Mouse (Mus musculus) bone marrow, adult 2 months (tissue): ENCODE measurements around the gene Tfap4.

Experiments
- CTCF ChIP-seq: fragments of 200-500 bp; IDR thresholded peaks from 2 replicates; pipeline ENCODE4 v1.5.1; 2011; ENCODE audit warnings: low read length, control low read depth; ENCODE audit not compliant: control insufficient read depth, insufficient read depth
- POLR2A ChIP-seq: fragments of 200-500 bp; IDR thresholded peaks from 2 replicates; pipeline ENCODE4 v1.6.1; 2011; ENCODE audit warnings: low read depth, mild to moderate bottlenecking, control low read depth, low read length, borderline replicate concordance; ENCODE audit not compliant: control insufficient read depth

DNA sequence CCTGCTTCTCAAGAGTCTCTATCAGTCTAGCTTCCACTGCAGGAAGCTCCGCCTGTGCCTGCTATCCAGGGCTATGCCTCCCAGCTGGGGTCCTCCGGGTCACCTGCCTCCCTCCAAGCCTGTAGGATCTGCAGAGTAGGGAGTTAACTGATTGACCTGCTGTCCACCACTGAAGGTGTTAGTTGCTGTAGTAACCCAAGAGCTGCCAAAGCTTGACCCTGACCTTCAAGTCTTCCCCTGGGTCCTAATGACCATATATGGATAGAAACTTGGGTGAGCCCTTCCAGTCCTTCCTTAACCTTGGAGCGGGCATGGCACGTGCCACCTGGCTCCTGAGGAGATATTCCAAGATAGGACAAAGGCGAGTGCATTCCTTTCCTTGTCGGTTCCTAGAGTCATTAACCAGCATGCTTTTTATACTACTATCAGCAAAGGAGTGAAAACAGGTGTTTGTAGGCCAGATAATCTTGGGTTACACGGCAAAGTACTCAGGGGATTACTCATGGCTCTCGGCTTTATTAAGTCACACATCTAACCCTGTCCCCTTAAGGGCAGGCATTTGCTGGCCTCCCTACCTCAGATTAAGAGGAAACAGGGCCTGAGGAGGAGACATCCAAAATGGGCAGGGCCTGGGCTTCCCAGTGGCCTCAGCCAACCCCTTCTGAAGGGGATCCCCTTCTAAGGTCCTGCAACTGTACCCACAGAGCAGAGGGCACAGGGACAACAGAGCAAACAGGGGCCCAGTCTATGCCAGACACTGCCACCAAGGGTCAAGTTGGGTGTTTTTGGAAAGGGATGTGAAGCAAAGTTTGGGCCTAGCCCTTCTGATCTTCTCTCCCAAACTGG is 61.7 kb downstream of the Tfap4 start:
- TF ChIP-seq CTCF = no peak
- TF ChIP-seq POLR2A = no peak
